ENCODE assay signal across 30 mouse cellular contexts in genomic region chr11:14195081-14195480, GRCm38 (mm10).
"Had no signal": no experiment of that assay in that cellular context is flagged by ENCODE, and none has a peak within 500 bp of the region (broad histone marks: within the 10 kb centered on the region; RNA-seq: fewer than 3 reads in every experiment).

No protein-coding gene starts in this region.

- H3K4me3 ChIP-seq: left cerebral cortex, adult 2 months; limb, embryonic 10.5 days; limb, embryonic 12.5 days; limb, embryonic 13.5 days; limb, embryonic 15.5 days; liver, embryonic 13.5 days; liver, embryonic 15.5 days; lung, embryonic 15.5 days; megakaryocyte, embryonic 14.5 days; midbrain, embryonic 10.5 days; midbrain, embryonic 12.5 days; midbrain, embryonic 13.5 days; midbrain, embryonic 15.5 days; myocyte; neural tube, embryonic 12.5 days had no signal

- H3K9ac ChIP-seq: limb, embryonic 12.5 days; limb, embryonic 13.5 days; limb, embryonic 15.5 days; liver, embryonic 13.5 days; liver, embryonic 14.5 days; liver, embryonic 15.5 days; lung, embryonic 14.5 days; lung, embryonic 15.5 days; midbrain, embryonic 12.5 days; midbrain, embryonic 13.5 days; midbrain, embryonic 15.5 days; neural tube, embryonic 12.5 days had no signal

- H3K4me2 ChIP-seq: limb, embryonic 12.5 days; limb, embryonic 13.5 days; limb, embryonic 15.5 days; liver, embryonic 13.5 days; liver, embryonic 15.5 days; lung, embryonic 14.5 days; lung, embryonic 15.5 days; midbrain, embryonic 11.5 days; midbrain, embryonic 12.5 days; midbrain, embryonic 13.5 days; midbrain, embryonic 15.5 days; neural tube, embryonic 12.5 days had no signal

- H3K9me3 ChIP-seq: limb, embryonic 10.5 days; limb, embryonic 12.5 days; limb, embryonic 13.5 days; limb, embryonic 15.5 days; liver, embryonic 13.5 days; liver, embryonic 15.5 days; lung, embryonic 15.5 days; megakaryocyte, embryonic 14.5 days; midbrain, embryonic 10.5 days; midbrain, embryonic 12.5 days; midbrain, embryonic 13.5 days; midbrain, embryonic 15.5 days; neural tube, embryonic 12.5 days had no signal

- H3K4me1 ChIP-seq: limb, embryonic 10.5 days; limb, embryonic 12.5 days; limb, embryonic 13.5 days; limb, embryonic 15.5 days; liver, embryonic 13.5 days; liver, embryonic 15.5 days; lung, embryonic 15.5 days; megakaryocyte, embryonic 14.5 days; midbrain, embryonic 10.5 days; midbrain, embryonic 12.5 days; midbrain, embryonic 13.5 days; midbrain, embryonic 15.5 days; neural tube, embryonic 12.5 days had no signal

- ATAC-seq: lung, postnatal 0 days; midbrain, embryonic 13.5 days; midbrain, embryonic 15.5 days; midbrain, embryonic 16.5 days had no signal

- H3K27me3 ChIP-seq: limb, embryonic 12.5 days; limb, embryonic 13.5 days; limb, embryonic 15.5 days; liver, embryonic 13.5 days; liver, embryonic 15.5 days; lung, embryonic 15.5 days; megakaryocyte, embryonic 14.5 days; midbrain, embryonic 12.5 days; midbrain, embryonic 13.5 days; midbrain, embryonic 15.5 days; neural tube, embryonic 12.5 days had no signal

- DNase-seq: left cerebral cortex, postnatal 4 days; liver; liver, embryonic 13.5 days; lung, adult 18-20 months; lung, adult 2 months; lung, embryonic 14.5 days; lung, postnatal 10 days; lung, postnatal 14 days; lung, postnatal 36 days; lung, postnatal 4 days; midbrain, embryonic 14.5 days had no signal

- H3K27ac ChIP-seq: left cerebral cortex, adult 2 months; limb, embryonic 10.5 days; limb, embryonic 12.5 days; limb, embryonic 13.5 days; limb, embryonic 15.5 days; liver, embryonic 13.5 days; liver, embryonic 14.5 days; liver, embryonic 15.5 days; lung, embryonic 15.5 days; macrophage; midbrain, embryonic 10.5 days; midbrain, embryonic 12.5 days; midbrain, embryonic 13.5 days; midbrain, embryonic 15.5 days; neural tube, embryonic 12.5 days had no signal

- H3K36me3 ChIP-seq: limb, embryonic 10.5 days; limb, embryonic 12.5 days; limb, embryonic 13.5 days; limb, embryonic 15.5 days; liver, embryonic 13.5 days; liver, embryonic 15.5 days; lung, embryonic 15.5 days; midbrain, embryonic 10.5 days; midbrain, embryonic 12.5 days; midbrain, embryonic 13.5 days; midbrain, embryonic 15.5 days; neural tube, embryonic 12.5 days had no signal
